Mouse (Mus musculus) left cerebral cortex, postnatal 14 days (tissue): ENCODE measurements around the gene Magix. TPM values are rescaled to one million over a fixed set of nuclear protein-coding genes. Genes with fewer than 3 reads are reported as not detected.
A peak's percentile ranks its signal among the peaks of the same experiment; 100 is the strongest.

ENCODE experiments used
- DNase-seq, 2 experiments: peaks; one replicate each; pipeline ENCODE4 v3.0.0; 2021 to 2022; ENCODE audit warnings: low spot score in 2 of 2, mixed read lengths in 1 of 2
- intact Hi-C: fragments of 180-260 bp; cut with DNase I; formaldehyde crosslinking; loops from one replicate; pipeline ENCODE4 v1.15.1; 2025
- total RNA-seq, 2 experiments: library from RNA; stranded (reverse); gene quantifications; 2 replicates each; pipeline ENCODE4 v1.2.3; 2021

Magix gene
- total RNA-seq, 2 experiments from 2014 or later, result 0.11 to 0.15 TPM

- no peak for DNase-seq
- intact Hi-C loops, result no loop called here
These were observed 2.1 kb downstream of the Magix start for GRCm38 (mm10) chrX:7678986-7679385.

GRCm38 (mm10) chrX:7675001-7675380, 6.1 kb downstream of the Magix start:
- no peak for DNase-seq
- intact Hi-C loops, result no loop called here

GRCm38 (mm10) chrX:7674284-7675000, 6.6 kb downstream of the Magix start:
- intact Hi-C loops, result no loop called here
- peak; percentile 21 to 44 for DNase-seq

- intact Hi-C loops, result no loop called here
- DNase-seq, result no peak
These were observed 7.3 kb downstream of the Magix start for GRCm38 (mm10) chrX:7673578-7674281.

- no peak for DNase-seq
- intact Hi-C loops, result no loop called here
These were observed 8.3 kb downstream of the Magix start for GRCm38 (mm10) chrX:7672739-7673138.

GRCm38 (mm10) chrX:7670921-7671623, 10.0 kb downstream of the Magix start, which contains the start of gene Plp2:
TSS of gene Plp2 (minus strand) at chrX:7671390.
- DNase-seq, result peak in 1 of 2 experiments; percentile 17
- intact Hi-C loops, result no loop called here

- intact Hi-C loops, result no loop called here
- DNase-seq, result peak; percentile 11 to 23
These were observed 10.6 kb downstream of the Magix start for GRCm38 (mm10) chrX:7670390-7670881.

GRCm38 (mm10) chrX:7665739-7666502, 15.1 kb downstream of the Magix start:
- intact Hi-C loops, result no loop called here
- DNase-seq, result no peak

GRCm38 (mm10) chrX:7664791-7665190, 16.3 kb downstream of the Magix start:
- no peak for DNase-seq
- intact Hi-C loops, result no loop called here

- DNase-seq, result no peak
- intact Hi-C loops, result no loop called here
These were observed 18.1 kb downstream of the Magix start for GRCm38 (mm10) chrX:7662936-7663335.

GRCm38 (mm10) chrX:7661086-7661485, 20.0 kb downstream of the Magix start:
- intact Hi-C loops, result no loop called here
- no peak for DNase-seq

- intact Hi-C loops, result no loop called here
- DNase-seq, result no peak
These were observed 22.1 kb downstream of the Magix start for GRCm38 (mm10) chrX:7658785-7659589.

GRCm38 (mm10) chrX:7658031-7658784, 22.8 kb downstream of the Magix start:
- intact Hi-C loops, result no loop called here
- peak in 1 of 2 experiments; percentile 1 for DNase-seq

GRCm38 (mm10) chrX:7657221-7657639, 23.8 kb downstream of the Magix start, which contains the start of gene Prickle3:
TSS of gene Prickle3 (plus strand) at chrX:7657260.
- intact Hi-C loops, result no loop called here
- no peak for DNase-seq

GRCm38 (mm10) chrX:7648671-7649304, 32.3 kb downstream of the Magix start:
- intact Hi-C loops, result loop anchor here (10.0 kb wide), 1 partner anchor 224 kb away; no protein-coding TSS in a partner anchor
- DNase-seq, result peak; percentile 58 to 66

- intact Hi-C loops, result loop anchor here (2.0 to 10.0 kb wide), 2 partner anchors 173 to 221 kb away; no protein-coding TSS in a partner anchor
- peak; percentile 83 to 88 for DNase-seq
These were observed 35.7 kb downstream of the Magix start for GRCm38 (mm10) chrX:7645349-7645748.

GRCm38 (mm10) chrX:7640785-7641184, 40.3 kb downstream of the Magix start:
- no peak for DNase-seq
- intact Hi-C loops, result loop anchor here (5.0 to 10.0 kb wide), 2 partner anchors 68 to 216 kb away; partner anchors contain the start of genes Foxp3 and Ppp1r3f
